Mouse (Mus musculus) midbrain, embryonic 12.5 days (tissue): ENCODE results near the gene Dnajc7. TPM values are rescaled to one million over a fixed set of nuclear protein-coding genes. Genes with fewer than 3 reads are reported as not detected.
A peak's percentile ranks its signal among the peaks of the same experiment; 100 is the strongest.

Experiments used
- ATAC-seq: fragments of 200-750 bp; cut with Nextera tagmentation; 2 replicates; pipeline ENCODE4 v1.8.0; 2017; ENCODE audit warnings: low read depth, moderate TSS enrichment, moderate library complexity; ENCODE audit not compliant: low FRiP score
- H3K27ac ChIP-seq: fragments of 300-500 bp; sonication (generic); replicated peaks from 2 replicates; pipeline ENCODE4 v1.5.1; 2016; ENCODE audit warnings: mild to moderate bottlenecking
- H3K27me3 ChIP-seq: fragments of 300-500 bp; sonication (generic); 2 replicates; pipeline ENCODE4 v1.6.1; 2016; ENCODE audit warnings: mild to moderate bottlenecking
- H3K36me3 ChIP-seq: fragments of 300-500 bp; sonication (generic); 2 replicates; pipeline ENCODE4 v1.6.1; 2016
- H3K4me1 ChIP-seq: fragments of 300-500 bp; sonication (generic); 2 replicates; pipeline ENCODE4 v1.6.1; 2016
- H3K4me2 ChIP-seq: fragments of 300-500 bp; sonication (generic); replicated peaks from 2 replicates; pipeline ENCODE4 v1.6.1; 2016; ENCODE audit warnings: mild to moderate bottlenecking, moderate library complexity
- H3K4me3 ChIP-seq: fragments of 300-500 bp; sonication (generic); 2 replicates; pipeline ENCODE4 v1.5.1; 2016; ENCODE audit warnings: mild to moderate bottlenecking
- H3K9ac ChIP-seq: fragments of 300-500 bp; sonication (generic); replicated peaks from 2 replicates; pipeline ENCODE4 v1.6.1; 2016; ENCODE audit warnings: mild to moderate bottlenecking, moderate library complexity
- H3K9me3 ChIP-seq: fragments of 300-500 bp; sonication (generic); 2 replicates; pipeline ENCODE4 v1.6.1; 2016; ENCODE audit warnings: mild to moderate bottlenecking
- WGBS: fragments of 180-500 bp; shearing (Covaris S2); methylation state at CpG from one replicate; pipeline ENCODE4 v1.1.7; 2016; 5-methylcytosine and 5-hydroxymethylcytosine counted together
- polyA plus RNA-seq: library from polyadenylated mRNA; unstranded; fragments of >200 nt; fragmentation: Nextera tagmentation; extraction: Ambion mirVana; gene quantifications from 2 replicates; pipeline ENCODE4 v1.2.1, GENCODE M21; 2016

Dnajc7 gene
- polyA plus RNA-seq, 1 experiment from 2014 or later = 310 TPM

DNA sequence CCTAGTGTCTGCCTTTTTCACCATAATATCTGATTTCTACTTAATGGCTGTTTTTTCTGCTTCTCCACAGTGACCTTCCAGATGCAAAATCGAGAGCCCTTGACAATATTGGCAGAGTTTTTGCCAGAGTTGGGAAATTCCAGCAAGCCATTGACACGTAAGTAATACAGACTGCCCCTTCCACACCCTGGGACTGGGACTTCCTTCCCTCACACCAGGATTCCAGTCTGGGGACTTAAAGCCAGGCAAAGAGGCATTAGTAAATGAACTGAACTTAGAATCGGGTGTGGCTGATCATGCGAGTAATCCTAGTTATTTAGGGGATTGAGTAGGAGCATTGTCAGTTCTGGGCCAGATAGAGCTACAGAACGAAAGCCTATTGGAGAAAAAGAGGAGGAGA lies 58.2 kb downstream of the Dnajc7 start:
- WGBS = 49% methylated on average over 5 of the region's 5 CpGs
- H3K27ac ChIP-seq = no peak overlapping the region
- H3K9ac ChIP-seq = no peak overlapping the region
- ATAC-seq = no peak
- no peaks in the 10 kb centered on the region for H3K9me3 ChIP-seq
- H3K4me3 ChIP-seq = no peak overlapping the region
- H3K4me2 ChIP-seq = no peak overlapping the region
- H3K4me1 ChIP-seq = no peaks in the 10 kb centered on the region
- H3K27me3 ChIP-seq = no peaks in the 10 kb centered on the region
- no peaks in the 10 kb centered on the region for H3K36me3 ChIP-seq

DNA sequence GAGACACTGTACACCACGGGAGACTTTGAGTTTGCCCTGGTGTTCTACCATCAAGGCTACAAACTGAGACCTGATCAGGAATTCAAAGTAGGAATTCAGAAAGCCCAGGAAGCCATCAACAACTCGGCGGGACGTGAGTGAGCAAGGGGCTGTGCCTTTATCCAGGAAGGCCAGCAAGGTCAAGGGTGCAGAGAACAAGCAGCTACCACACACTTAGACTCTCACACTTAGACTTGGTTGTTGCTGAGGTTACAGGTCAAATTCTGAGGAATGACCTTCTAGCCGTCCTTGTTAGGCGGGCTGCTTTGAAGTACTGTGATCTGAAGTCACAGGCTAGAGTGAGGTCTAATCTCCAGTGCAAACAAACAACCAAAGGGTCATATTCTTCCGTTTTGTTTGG lies 60.5 kb downstream of the Dnajc7 start:
- Histone ChIP-seq H3K4me1 (no peaks in the 10 kb centered on the region), H3K27me3 (no peaks in the 10 kb centered on the region), H3K9me3 (no peaks in the 10 kb centered on the region), H3K36me3 (no peaks in the 10 kb centered on the region), H3K9ac (no peak overlapping the region), H3K27ac (no peak overlapping the region), H3K4me3 (no peak overlapping the region), H3K4me2 (no peak overlapping the region)
- WGBS = 36% methylated on average over 7 of the region's 7 CpGs
- no peak for ATAC-seq

DNA sequence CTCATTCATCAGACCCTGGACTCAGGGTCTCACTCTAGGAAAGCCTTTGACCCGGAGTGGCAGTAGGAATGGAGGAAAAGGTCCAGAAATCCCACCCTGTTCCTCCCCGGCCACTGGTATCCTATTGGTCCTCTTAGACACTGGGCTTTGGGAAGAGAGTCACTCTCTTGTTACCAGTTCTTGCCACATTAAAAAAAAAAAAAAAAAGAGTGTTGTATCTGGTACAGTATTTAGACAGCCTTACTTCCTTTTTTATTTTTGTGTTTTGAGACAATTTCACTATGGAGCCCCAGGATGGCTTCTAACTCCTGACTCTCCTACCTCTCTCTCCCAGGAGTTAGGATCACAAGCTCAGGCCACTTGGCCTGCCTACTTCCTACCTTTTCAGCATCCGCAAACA lies 62.4 kb downstream of the Dnajc7 start:
- no peaks in the 10 kb centered on the region for H3K27me3 ChIP-seq
- H3K4me1 ChIP-seq = no peaks in the 10 kb centered on the region
- no peak overlapping the region for H3K4me3 ChIP-seq
- no peaks in the 10 kb centered on the region for H3K36me3 ChIP-seq
- no peak overlapping the region for H3K4me2 ChIP-seq
- 80% methylated on average over 3 of the region's 3 CpGs for whole genome bisulfite sequencing
- H3K9me3 ChIP-seq = no peaks in the 10 kb centered on the region
- H3K27ac ChIP-seq = no peak overlapping the region
- ATAC-seq = no peak
- no peak overlapping the region for H3K9ac ChIP-seq

DNA sequence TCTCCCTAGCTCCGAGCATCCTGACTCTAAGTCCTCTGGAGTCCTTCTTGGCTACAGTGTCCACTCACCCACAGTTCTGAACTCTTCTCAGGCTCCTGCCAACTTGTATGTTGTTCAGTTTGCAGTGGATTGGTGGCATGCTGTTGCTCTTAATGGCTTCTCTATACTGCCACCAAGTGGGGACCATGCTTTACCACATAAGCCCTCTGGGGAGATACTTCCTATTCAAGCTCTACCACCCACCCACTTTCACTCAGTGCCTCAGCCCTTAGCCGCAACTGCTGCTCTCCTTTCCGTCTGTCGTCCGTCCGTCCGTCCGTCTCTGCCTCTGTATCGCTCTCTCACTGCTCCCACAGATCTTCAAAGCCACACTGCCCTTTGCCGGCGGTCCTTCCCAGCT lies 64.4 kb downstream of the Dnajc7 start:
- Histone ChIP-seq H3K4me2 (peak overlapping the region; percentile 35), H3K9ac (no peak overlapping the region), H3K27ac (no peak overlapping the region), H3K9me3 (no peaks in the 10 kb centered on the region), H3K4me1 (no peaks in the 10 kb centered on the region), H3K27me3 (no peaks in the 10 kb centered on the region), H3K36me3 (no peaks in the 10 kb centered on the region), H3K4me3 (no peak overlapping the region)
- 17% methylated on average over 11 of the region's 11 CpGs for WGBS
- ATAC-seq = no peak

DNA sequence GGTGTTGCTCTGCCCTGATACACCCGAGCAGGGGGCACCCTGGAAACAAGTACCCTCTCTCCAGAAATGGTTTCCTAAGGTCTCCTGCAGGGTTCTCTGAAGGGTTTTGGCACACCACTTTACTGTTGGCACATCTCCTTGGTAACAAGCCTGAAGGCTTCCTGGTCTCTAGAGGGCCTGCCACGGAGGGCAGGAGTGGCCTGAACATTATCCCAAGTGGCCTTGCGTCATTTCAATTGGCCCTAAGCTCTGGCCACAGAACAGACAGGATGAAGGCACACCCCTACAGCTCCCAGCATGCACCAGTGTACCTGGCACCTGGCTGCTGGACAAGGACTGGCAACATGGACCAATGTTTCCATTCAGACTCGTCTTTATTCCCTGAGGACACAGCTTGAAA lies 67.1 kb downstream of the Dnajc7 start:
- 90% methylated on average over 4 of the region's 4 CpGs for WGBS
- no peak for ATAC-seq
- no peaks in the 10 kb centered on the region for H3K4me1 ChIP-seq

DNA sequence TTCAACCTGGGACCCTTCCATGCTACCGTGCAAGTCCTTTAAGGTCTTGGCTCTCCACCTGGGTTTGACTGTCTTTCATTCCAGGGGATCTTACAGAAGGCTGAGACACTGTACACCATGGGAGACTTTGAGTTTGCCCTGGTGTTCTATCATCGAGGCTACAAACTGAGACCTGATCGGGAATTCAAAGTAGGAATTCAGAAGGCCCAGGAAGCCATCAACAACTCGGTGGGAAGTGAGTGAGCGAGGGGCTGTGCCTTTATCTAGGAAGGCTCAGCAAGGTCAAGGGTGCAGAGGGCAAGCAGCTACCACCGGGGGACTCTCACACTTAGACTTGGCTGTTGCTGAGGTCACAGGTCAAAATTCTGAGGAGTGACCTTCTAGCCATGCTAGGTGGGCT lies 69.9 kb downstream of the Dnajc7 start:
- H3K27ac ChIP-seq = no peak overlapping the region
- 72% methylated on average over 6 of the region's 6 CpGs for WGBS
- H3K9ac ChIP-seq = no peak overlapping the region
- peaks cover 7% of the 10 kb centered on the region for H3K4me1 ChIP-seq
- no peaks in the 10 kb centered on the region for H3K9me3 ChIP-seq
- peaks cover 4% of the 10 kb centered on the region for H3K27me3 ChIP-seq
- no peak for ATAC-seq
- no peaks in the 10 kb centered on the region for H3K36me3 ChIP-seq
- H3K4me3 ChIP-seq = no peak overlapping the region
- no peak overlapping the region for H3K4me2 ChIP-seq

More for the DNA sequence above, 67.1 kb downstream of the Dnajc7 start:
- H3K27ac ChIP-seq = no peak overlapping the region
- H3K36me3 ChIP-seq = no peaks in the 10 kb centered on the region
- no peak overlapping the region for H3K4me3 ChIP-seq
- no peak overlapping the region for H3K9ac ChIP-seq
- H3K4me2 ChIP-seq = no peak overlapping the region
- H3K27me3 ChIP-seq = no peaks in the 10 kb centered on the region
- H3K9me3 ChIP-seq = no peaks in the 10 kb centered on the region

DNA sequence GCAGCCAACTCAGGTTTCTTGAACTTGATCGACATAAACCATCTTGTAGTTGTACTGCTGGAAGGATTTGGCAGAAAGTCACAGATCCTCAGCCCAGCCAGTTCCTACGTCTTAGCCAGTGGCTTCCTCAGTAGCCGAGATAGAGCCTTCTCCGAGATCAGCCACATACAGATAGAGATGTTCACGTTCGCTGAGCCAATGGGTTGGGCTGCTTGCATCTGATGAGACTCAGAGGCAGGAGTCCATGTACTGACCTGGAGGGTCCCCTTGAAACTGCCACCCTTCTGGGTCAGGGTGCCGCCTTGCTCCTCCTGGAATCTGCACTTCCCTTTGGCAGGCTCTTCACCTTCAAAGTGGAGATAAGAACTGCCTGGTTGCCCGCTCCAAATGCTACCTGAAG lies 70.5 kb downstream of the Dnajc7 start:
- peaks cover 6% of the 10 kb centered on the region for H3K27me3 ChIP-seq
- no peaks in the 10 kb centered on the region for H3K9me3 ChIP-seq
- no peaks in the 10 kb centered on the region for H3K36me3 ChIP-seq
- no peak for ATAC-seq
- peaks cover 10% of the 10 kb centered on the region for H3K4me1 ChIP-seq
- H3K4me2 ChIP-seq = no peak overlapping the region
- 86% methylated on average over 8 of the region's 8 CpGs for WGBS
- H3K9ac ChIP-seq = no peak overlapping the region
- H3K27ac ChIP-seq = no peak overlapping the region
- H3K4me3 ChIP-seq = no peak overlapping the region

DNA sequence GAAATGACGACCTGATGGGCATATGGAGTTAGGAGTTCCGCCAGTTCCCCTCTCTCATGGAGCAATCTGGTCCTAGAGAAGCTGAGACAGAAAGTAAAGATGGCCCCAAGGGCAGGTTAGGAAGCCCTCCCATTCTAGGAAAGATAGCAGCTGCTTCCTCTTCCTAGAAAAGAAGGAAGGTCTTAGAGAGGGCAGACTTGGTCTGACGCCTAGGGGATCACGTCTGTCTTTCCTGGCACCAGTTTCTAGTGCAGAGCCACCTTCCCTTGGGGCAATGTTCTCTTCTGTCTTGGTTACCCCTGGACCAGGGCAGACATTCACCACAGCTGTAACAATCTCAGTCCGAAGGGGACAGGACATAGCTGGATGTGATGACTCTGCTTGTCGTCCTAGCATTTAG lies 71.8 kb downstream of the Dnajc7 start:
- Histone ChIP-seq H3K4me1 (peaks cover 10% of the 10 kb centered on the region), H3K27me3 (peaks cover 12% of the 10 kb centered on the region), H3K36me3 (no peaks in the 10 kb centered on the region), H3K4me3 (no peak overlapping the region), H3K9me3 (no peaks in the 10 kb centered on the region), H3K4me2 (no peak overlapping the region), H3K27ac (no peak overlapping the region), H3K9ac (no peak overlapping the region)
- WGBS = 80% methylated on average over 6 of the region's 6 CpGs
- ATAC-seq = no peak

DNA sequence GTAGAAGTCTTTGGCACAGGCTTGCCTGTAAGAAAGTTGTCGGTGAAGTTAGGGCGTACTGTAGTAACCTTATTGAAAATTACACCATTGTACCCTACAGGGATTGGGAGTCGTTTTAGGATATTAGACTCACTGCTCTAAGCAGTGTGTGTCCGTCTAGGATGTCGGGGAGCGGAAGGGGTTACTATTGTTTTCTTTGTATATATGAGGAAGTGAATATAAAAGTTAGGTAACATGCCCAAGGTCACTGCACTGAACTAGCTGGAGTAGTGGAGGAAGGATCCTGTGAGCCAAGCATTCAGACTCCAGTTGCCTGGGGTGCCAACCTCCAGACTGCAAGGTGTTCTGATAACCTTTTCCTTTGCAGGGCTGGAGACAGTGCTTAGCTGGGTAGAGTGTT lies 73.0 kb downstream of the Dnajc7 start:
- Histone ChIP-seq H3K27me3 (peaks cover 12% of the 10 kb centered on the region), H3K36me3 (no peaks in the 10 kb centered on the region), H3K4me2 (no peak overlapping the region), H3K27ac (no peak overlapping the region), H3K9ac (no peak overlapping the region), H3K4me1 (peaks cover 10% of the 10 kb centered on the region), H3K9me3 (no peaks in the 10 kb centered on the region), H3K4me3 (no peak overlapping the region)
- WGBS = 88% methylated on average over 6 of the region's 6 CpGs
- ATAC-seq = no peak

DNA sequence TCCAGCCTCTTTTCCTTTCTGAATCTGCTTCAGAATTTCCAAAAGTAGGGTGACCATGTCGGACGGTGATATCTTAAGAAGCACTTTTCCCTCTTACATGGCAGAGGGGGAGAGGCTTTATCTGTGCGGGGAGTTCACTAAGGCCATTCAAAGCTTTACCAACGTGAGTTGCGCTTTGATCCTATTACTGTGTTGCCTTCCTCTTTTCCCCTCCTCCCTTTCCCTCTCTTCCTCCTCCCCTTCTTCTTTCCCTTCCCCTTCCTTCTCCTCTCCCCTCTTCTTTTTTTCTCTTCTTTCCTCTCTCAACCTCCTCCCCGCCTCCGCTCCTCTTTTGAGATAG lies 74.3 kb downstream of the Dnajc7 start:
- Histone ChIP-seq H3K9me3 (no peaks in the 10 kb centered on the region), H3K27me3 (peaks cover 12% of the 10 kb centered on the region), H3K4me2 (peak overlapping the region; percentile 67), H3K27ac (no peak overlapping the region; the same call in 1 of the 2 replicates), H3K4me1 (peaks cover 10% of the 10 kb centered on the region), H3K36me3 (no peaks in the 10 kb centered on the region), H3K4me3 (peak overlapping the region; percentile 44), H3K9ac (peak overlapping the region; percentile 37)
- WGBS = 21% methylated on average over 7 of the region's 7 CpGs
- peak; percentile 65 for ATAC-seq

DNA sequence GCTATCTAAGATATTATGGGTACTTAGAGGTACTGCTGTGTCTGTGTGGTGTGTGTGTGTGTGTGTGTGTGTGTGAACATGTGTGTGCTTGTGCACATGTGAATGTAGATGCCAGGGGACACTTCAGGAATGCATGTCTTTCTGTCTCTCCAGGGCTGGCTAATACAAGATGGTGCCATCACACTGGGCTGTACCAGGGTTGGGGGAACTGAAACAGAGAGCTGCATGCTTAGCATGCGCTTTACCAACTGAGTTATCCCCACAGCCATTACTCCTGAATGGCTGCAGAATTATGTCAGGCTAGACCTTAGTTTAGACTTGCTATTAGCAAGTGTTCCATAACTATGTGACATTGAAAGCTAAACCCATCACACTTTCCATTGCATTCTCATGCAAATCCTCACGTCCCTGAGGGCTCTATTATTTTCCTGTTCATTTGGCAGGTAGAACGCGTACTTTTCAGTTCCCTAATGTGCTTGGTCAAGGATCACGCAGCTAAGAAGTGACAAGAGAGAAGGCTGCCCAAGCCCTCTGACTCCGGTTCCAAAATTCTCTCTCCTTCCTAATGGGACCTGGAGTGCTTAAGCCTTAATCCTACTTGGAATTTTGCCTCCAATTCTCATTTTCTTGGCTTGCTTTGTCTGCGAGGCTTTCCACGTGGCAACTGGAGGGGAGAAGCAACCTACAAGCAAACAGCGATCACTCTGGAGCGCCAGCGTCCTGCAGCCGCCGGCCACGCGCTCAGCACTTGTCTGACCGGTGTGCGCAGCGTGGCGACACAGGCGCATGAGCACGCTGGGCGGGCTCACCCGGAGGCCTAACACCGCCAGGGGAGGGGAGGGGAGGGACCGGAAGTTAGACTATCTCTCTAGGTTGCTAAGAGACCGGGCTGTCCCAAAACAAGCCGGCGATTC lies 74.9 kb downstream of the Dnajc7 start, which contains the start of gene Ttc25:
Gene Ttc25, plus strand, starts transcription at position 776 of the 914 bp plus-strand sequence.
- Histone ChIP-seq H3K9me3 (no peaks in the 10 kb centered on the region), H3K27ac (peak within 1 kb of the TSS; percentile 43; the same call in 1 of the 2 replicates), H3K4me2 (peak within 1 kb of the TSS; percentile 67), H3K4me3 (peak within 1 kb of the TSS; percentile 44), H3K4me1 (peaks cover 10% of the 10 kb centered on the region), H3K27me3 (peaks cover 12% of the 10 kb centered on the region), H3K36me3 (no peaks in the 10 kb centered on the region), H3K9ac (peak within 1 kb of the TSS; percentile 37)
- 4% methylated on average over 28 of the region's 28 CpGs for WGBS
- peak; percentile 95 for ATAC-seq

DNA sequence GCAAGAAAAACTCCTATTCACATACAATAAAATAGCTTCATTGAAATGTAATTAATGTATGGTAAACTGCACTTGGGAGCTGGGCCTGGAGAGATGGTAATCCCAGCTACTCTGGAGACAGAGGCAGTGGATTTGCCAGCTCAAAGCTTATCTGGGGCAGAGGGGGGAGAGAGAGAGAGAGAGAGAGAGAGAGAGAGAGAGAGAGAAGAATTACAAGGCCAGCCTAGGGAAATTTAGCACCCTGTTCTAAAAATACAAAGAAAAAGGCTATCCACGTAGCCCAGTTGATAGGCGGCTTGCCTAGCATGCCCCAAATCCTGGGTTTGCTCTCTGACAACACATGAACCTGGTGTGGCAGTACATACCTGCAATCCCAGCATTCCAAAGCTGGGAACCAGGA lies 78.4 kb downstream of the Dnajc7 start:
- Histone ChIP-seq H3K27ac (no peak overlapping the region), H3K4me1 (peaks cover 10% of the 10 kb centered on the region), H3K4me3 (no peak overlapping the region), H3K36me3 (no peaks in the 10 kb centered on the region), H3K4me2 (no peak overlapping the region), H3K27me3 (peaks cover 12% of the 10 kb centered on the region), H3K9ac (no peak overlapping the region), H3K9me3 (no peaks in the 10 kb centered on the region)
- ATAC-seq = no peak
- 91% methylated on average over 2 of the region's 2 CpGs for WGBS
